Mouse (Mus musculus): ENCODE measurements at regions not wholly inside any gene's neighbourhood (a gene's known extent, or its start where the extent isn't known, plus 50 kb on each side); places are given as distances from the start of the nearest gene placed in this dataset.
A peak's percentile ranks its signal among the peaks of the same experiment; 100 is the strongest.

DNA sequence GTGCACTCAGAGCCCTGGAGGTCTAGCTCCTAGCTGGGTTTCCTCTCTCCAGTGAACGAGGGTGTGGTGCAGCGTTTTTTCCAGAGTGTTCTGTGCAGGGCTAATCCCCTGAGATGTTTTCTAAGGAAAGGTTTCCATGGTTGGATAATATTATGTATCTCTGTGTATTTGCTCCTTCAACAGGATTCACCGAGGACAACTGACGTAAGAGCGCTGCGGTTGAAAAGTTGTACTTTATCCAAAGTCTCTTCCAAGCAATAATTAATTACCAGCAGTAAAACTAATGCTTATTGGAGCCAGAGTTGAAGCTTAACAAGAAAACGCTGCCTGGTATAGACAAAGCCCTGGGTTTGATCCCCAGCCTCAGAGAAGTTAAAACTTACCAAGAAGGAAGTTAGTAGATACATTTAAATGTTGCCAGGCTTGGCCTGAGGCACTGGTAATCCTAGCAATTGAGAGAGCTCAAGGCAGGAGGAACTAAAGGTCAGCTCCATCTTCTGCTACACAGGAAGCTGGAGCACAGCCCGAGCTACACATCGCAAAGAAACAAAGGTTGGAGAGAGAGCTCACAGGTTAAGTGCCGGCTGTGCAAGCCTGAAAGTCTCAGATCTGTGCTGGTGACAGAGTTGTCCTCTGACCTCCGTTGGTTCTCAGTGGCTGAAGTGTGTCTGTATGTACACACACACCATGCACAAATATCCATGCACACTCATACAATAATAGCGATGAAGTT, 51.2 kb upstream of the Rap1b start:
- intact Hi-C loops (cut with DNase I) = no loop called here
- DNase-seq (ENCODE audit: low spot score in 2 of 2) = no peak

- intact Hi-C loops (cut with DNase I) = no loop called here
- DNase-seq (ENCODE audit: low spot score in 2 of 2) = no peak
Measured at GRCm38 (mm10) chr10:117897766-117898165, 51.9 kb upstream of the Rap1b start.

- intact Hi-C loops (cut with DNase I) = no loop called here
- no peak for DNase-seq (ENCODE audit: low spot score in 2 of 2)
Measured at GRCm38 (mm10) chr10:117898391-117898790, 52.6 kb upstream of the Rap1b start.

DNA sequence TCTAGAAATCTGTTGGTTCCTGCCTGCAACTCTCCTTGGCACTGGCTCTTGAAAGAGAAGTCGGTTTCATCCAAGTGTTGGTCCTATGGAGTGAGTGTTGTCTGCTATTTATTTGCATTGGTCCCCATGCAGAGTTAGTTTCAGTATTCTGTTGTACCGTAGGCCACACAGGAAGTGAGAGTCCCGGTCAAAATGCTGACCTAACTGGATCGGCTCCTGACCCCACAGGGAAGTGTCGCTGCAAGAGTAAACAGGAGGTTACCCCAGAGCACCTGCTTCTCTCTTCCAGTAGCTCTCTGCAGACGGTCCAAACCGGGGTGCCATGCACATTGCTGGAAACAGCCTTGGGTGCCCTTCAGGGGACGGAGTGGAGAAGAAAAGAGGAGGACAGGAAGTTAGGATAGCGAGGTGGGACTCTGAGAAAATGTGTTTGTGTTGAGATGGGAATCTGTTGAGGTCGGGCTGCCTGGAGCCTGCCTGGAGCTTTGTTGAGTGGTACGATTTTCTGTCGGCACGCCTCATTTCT, 53.6 kb upstream of the Rap1b start:
- peak in 1 of 2 experiments; percentile 42 for DNase-seq (ENCODE audit: low spot score in 2 of 2)
- intact Hi-C loops (cut with DNase I) = no loop called here

- DNase-seq (ENCODE audit: low spot score in 2 of 2) = peak; percentile 43 to 68
- intact Hi-C loops (cut with DNase I) = no loop called here
Measured at GRCm38 (mm10) chr10:117905666-117906266, 59.9 kb upstream of the Rap1b start.

DNA sequence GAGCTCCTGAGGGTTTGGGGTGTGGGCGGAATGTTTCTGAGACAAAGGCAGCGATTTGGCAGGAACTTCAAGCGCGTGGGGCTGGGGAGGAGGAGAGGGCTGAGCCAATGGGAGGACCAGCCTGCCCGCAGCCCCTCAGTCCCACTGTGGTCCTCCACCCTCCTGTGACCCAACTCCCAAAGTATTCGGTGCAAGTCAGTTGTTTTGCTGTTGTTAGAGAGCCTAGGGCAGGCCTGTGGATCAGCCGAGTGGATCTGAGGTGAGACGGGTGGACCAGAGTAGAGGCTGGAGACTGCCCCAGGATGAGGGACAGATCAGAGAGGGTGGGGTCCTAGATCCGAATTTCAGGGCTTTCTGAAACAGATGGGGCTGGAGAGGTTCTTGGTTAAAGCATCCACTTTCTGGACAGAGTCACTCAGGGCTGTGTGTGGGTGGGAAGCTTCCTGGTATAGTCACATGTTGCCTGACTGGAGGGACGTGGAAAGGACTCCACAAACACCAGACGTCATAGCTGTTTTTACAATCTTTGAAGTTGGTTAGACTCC, 60.5 kb upstream of the Rap1b start:
- DNase-seq (ENCODE audit: low spot score in 2 of 2) = peak; percentile 76 to 81
- intact Hi-C loops (cut with DNase I) = no loop called here

DNA sequence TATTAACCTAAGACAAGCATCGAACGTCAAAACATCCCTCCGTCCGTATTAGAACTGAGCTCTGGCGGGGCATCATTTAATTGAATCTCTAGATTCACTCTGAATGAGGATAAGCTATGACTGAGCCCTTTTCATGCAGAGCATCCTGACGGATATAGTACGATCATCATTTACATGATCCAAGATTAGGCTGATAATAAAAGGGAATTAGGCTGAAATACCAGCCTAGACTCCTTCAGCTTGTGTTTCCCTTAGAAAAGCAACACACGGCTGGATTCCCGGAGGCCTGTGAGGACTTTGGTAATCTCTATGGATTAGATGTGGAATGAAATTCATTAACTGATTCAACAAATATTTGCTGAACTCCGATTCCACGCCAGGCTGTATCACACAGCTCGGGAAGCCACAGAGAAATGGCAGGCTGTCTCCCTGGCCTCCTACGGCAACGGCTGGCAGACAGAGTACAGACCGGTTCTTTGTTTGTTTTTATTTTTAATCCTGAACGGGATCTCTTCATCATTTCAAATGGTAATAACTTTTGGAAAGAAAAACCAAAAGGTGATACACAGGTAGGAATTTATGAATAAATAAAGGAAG, 62.3 kb upstream of the Rap1b start:
- no peak for DNase-seq (ENCODE audit: low spot score in 2 of 2)
- intact Hi-C loops (cut with DNase I) = no loop called here

DNA sequence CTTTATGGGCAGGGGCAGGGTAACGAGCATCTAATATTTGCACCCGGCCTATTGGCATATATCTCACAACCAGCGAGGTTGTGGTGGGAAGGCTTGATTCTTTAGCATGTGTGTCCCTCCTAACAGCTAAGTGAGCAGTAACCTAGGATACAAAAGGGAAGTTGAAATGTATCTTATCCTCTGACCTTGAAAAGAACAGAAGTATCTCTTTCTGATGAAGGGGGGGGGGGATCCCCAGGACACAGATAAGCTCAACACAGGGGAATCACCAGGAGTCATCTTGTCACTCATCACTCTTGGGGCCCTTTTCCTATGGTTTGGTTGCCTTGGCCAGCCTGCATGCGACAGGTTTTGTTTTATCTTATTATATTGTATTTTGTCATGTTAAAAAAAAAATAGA, 63.3 kb upstream of the Rap1b start:
- intact Hi-C loops (cut with DNase I) = no loop called here
- DNase-seq (ENCODE audit: low spot score in 2 of 2) = no peak

DNA sequence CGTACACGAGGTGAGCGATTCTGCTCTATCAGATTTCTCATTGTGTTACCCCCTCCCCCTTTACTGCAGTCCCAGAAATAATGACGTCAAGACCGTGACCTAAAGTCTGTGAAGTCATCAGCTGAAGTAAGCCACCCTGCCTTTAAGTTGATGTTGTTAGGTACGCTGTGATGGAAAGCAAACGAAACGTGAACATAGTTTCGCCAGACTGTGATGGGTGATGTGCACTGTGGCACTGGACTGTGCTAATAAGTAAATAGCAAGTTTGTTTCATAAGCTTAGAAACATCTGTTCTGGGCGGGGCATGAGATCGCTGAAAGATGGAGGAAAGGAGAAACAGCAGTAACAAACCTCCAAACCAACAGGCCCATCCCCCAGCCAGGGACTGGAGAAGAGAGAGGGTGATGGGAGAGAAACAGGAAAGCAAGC, 64.0 kb upstream of the Rap1b start:
- DNase-seq (ENCODE audit: low spot score in 2 of 2) = no peak
- intact Hi-C loops (cut with DNase I) = no loop called here

GRCm38 (mm10) chr10:117910426-117910825, 64.6 kb upstream of the Rap1b start:
- DNase-seq (ENCODE audit: low spot score in 2 of 2) = no peak
- intact Hi-C loops (cut with DNase I) = no loop called here

DNA sequence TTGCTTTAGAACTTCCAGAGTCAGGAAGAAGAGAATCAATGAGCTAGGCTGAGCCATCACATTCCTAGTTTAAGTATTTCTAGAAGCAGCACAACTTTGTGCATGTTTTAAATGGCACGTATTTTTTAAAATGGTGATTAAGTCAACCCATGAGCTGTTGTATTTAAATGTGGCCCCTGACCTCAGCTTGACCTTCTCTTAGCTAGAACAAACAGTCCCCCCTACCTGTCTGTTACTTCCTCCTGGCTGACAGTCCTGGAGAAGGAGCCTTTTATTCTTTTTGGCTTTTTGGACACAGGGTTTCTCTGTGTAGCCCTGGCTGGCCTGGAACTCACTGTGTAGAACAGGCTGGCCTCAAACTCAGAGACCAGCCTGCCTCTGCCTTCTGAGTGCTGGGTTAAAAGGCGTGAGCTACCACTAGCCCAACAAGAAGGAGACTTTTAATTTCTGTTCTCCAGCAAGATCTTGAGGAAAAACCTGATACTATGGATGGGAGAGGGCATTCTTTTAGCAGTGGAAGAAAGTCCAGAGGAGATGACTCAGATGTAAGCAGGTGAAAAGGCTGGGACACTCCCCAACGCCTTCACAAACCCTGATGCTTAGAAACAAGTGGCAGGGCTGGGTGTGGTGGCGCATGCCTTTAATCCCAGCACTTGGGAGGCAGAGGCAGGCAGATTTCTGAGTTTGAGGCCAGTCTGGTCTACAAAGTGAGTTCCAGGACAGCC, 69.3 kb upstream of the Rap1b start:
- intact Hi-C loops (cut with DNase I) = no loop called here
- no peak for DNase-seq (ENCODE audit: low spot score in 2 of 2)

DNA sequence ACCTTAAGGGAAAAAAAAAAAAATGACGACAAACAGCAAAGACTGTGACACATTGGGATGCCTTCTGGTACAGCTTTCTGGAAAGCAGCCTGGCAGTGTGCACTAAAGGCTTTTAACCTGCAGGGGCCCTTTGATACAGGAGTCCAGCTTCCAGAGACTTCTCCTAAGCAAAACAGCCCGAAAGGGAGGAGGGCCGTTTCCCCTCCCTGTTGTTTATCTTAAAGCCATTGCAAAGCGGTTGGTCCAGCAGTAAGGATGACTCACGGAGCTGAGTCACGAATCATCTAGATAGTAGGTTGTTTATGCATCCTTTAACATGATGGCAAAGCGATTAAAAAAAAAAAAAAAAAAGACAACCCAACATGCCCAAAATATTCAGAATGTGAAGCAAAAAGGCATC, 70.4 kb upstream of the Rap1b start:
- intact Hi-C loops (cut with DNase I) = no loop called here
- DNase-seq (ENCODE audit: low spot score in 2 of 2) = peak in 1 of 2 experiments; percentile 10

DNA sequence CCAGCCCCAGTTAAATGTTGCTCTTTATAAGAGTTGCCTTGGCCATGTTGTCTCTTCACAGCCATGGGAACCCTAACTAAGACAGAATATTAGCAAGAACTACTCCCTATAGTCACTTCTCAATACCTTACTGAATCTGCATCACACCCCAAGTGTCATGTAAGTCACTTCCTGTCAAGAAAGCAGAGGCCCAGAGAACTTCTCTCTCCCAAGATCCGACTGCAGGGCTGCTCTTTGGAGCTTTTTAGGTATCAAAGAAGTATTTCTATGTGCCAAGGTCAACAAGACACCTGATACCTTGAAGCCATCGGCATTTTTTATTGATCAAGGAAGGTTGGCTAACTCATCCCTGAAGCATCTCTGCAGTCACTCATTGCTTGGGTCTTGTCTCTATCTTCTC, 72.0 kb upstream of the Rap1b start:
- intact Hi-C loops (cut with DNase I) = no loop called here
- DNase-seq (ENCODE audit: low spot score in 2 of 2) = no peak

DNA sequence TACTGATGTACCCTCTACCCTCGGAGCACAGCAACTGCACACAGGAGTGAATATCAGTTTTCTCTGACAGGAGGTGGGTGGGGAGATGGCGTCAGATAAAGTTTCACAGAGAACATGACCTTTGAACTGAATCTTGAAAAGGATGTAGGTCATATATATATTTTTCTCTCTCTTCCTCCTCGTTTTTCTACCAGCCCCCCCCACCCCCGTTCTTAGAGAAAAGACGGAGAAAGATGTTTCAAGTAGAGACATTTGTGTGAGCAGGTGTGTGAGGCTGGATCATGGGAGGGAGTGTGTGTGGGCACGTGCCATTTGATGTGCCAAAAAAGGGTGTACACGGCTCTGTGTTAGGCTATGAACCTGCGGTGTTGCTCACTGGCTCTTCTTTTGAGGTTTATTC, 72.8 kb upstream of the Rap1b start:
- intact Hi-C loops (cut with DNase I) = no loop called here
- DNase-seq (ENCODE audit: low spot score in 2 of 2) = no peak

DNA sequence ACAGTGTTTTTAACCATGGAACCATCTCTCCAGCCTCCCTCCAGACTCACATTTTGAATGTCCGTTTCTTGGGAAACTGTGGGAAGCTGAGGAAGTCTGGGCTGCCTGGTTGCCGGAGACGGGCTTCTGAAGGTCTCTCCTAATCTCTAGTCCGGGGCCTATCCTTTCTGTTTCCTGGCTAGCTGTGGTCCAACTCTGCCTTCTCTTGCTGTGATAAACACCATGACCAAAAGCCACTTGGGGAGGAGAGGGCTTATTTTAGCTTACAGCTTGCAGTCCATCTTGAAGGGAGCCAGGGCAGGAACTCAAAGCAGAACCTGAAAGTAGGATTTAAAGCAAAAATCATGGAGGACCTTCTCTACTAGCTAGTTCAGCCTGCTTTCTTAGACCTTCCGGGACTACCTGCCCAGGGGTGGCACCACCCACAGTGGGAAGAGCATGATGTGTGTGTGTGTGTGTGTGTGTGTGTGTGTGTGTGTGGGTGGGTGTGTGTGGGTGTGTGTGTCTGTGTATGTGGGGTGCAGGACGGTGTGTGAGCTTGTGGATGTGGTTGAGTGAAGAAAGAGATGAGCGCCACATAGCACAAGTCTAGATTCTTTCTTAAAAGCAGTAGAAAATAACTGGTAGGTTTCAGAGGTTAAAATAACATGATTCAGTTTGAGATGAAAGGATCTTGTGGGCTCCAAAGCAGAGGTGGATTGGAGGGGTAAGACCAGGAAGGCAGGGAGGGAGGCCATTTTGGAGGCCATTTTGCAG, 73.5 kb upstream of the Rap1b start:
- no peak for DNase-seq (ENCODE audit: low spot score in 2 of 2)
- intact Hi-C loops (cut with DNase I) = no loop called here

DNA sequence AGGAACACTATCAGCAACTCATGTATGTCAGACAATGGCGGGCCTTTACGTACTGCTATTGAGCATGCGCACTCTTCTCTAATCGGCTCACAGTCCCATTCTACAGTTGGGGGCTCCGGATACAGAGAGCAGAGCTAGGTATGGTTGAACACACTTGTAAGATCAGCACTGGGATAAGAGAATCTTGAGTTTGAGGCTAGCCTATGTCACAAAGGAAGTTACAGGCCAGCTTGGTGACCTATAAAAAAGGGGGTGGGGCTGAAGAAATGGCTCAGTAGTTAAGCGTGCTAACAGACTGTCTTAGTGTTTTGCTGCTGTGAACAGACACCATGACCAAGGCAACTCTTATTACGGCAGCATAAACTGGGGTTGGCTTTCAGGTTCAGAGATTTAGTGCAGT, 79.4 kb upstream of the Rap1b start:
- intact Hi-C loops (cut with DNase I) = no loop called here
- no peak for DNase-seq (ENCODE audit: low spot score in 2 of 2)

DNA sequence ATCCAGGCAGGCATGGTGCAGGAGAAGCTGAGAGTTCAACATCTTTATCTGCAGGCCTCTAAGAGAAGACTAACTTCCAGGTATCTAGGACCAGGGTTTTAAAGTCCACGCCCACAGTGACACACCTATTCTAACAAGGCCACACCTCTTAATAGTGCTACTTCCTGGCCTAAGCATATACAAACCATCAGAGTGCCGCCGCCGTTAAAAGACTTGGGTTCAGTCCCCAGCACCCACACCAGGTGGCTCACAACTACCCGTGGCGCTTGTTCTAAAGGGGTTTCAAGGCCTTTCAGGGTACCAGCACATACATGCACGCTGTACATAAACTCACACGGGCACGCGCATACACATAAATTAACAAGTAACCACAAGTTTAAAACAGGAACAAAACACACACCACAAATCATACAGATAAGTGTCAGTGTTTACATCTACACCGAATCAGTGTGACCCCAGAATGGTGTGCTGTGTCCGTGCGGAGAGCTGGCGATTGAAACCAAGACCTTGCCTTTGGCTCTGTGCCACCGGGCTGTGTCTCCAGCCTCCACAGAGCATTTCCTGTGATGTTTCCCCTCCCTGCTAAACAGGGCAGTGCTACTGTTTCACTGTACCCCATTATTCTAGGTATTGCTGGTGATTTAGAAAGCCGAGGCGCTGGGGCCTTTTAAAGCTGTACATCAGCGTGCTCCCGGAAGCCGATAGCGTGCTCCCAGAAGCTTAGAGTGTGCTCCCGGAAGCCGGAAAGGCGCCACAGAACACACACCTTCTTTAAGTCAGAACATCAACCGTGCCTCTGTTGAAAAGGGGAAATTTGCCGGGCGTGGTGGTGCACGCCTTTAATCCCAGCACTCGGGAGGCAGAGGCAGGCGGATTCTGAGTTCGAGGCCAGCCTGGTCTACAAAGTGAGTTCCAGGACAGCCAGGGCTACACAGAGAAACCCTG, 80.0 kb upstream of the Rap1b start:
- no peak for DNase-seq (ENCODE audit: low spot score in 2 of 2)
- intact Hi-C loops (cut with DNase I) = no loop called here

DNA sequence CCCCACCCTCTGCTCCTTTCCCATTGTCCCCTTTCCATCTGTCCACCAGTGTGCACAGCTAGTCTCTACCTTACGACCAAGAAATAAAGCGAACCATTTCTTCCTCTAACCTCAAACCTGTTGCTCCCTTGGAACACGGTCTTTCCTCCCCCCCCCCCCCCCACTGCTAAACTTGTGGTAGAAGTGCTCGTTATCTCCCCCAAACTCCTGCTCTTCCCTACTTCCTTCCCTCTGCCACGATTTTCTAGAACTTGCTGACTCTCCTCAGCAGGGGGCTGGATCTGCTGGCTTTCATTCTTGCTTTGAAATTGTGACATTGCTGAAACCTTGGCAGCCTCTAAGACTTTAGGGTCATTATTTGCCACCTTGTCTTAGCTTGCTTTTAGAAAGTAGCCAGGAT, 83.2 kb upstream of the Rap1b start:
- no peak for DNase-seq (ENCODE audit: low spot score in 2 of 2)
- intact Hi-C loops (cut with DNase I) = no loop called here

All from left cerebral cortex, postnatal 14 days (tissue).